Mouse (Mus musculus) left cerebral cortex, postnatal 14 days (tissue): Measurements from ENCODE around the gene Rgs12. TPM values are rescaled to one million over a fixed set of nuclear protein-coding genes. Genes with fewer than 3 reads are reported as not detected.
A peak's percentile ranks its signal among the peaks of the same experiment; 100 is the strongest.

Experiments used
- DNase-seq, 2 experiments: peaks; one replicate each; pipeline ENCODE4 v3.0.0; 2021 to 2022; ENCODE audit warnings: low spot score in 2 of 2, mixed read lengths in 1 of 2
- intact Hi-C: fragments of 180-260 bp; cut with DNase I; formaldehyde crosslinking; loops from one replicate; pipeline ENCODE4 v1.15.1; 2025
- total RNA-seq, 2 experiments: library from RNA; stranded (reverse); gene quantifications; 2 replicates each; pipeline ENCODE4 v1.2.3; 2021

Rgs12 gene
- total RNA-seq, 2 experiments from 2014 or later, result 56.0 to 65.8 TPM

DNA sequence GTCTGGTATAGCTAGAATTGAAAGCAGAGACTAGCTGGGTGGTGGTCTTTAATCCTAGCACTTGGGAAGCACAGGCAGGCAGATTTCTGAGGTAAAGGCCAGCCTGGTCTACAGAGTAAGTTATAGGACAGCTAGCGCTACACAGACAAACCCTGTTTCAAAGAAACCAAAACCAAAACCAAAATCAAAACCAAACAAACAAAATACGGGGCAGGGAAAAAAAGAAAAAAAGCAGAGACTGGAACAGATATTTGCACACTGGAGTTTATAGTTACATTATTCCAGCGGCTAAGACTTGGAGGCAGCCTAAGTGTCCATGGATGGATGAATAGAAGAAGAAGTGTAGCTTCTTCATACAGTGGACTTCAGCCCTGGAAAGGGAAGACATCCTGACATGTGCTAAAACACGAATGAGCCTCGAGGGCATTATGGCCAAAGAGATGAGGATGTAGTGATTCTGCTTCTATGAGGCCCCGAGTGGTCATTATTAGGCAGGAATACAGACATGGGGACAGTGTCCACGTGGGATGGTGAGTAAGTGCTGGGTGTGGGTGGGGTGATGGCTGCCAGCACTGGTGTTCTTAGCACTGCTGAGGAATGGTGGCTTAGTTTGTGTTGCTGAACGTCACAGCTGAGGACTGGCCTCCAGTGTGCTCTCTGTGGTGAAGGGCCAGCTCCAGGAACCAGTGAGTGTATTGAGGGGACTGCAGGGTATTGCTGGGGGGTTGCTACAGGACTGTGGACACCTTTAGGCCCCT, 24.5 kb downstream of the Rgs12 start:
- intact Hi-C loops, result no loop called here
- no peak for DNase-seq

DNA sequence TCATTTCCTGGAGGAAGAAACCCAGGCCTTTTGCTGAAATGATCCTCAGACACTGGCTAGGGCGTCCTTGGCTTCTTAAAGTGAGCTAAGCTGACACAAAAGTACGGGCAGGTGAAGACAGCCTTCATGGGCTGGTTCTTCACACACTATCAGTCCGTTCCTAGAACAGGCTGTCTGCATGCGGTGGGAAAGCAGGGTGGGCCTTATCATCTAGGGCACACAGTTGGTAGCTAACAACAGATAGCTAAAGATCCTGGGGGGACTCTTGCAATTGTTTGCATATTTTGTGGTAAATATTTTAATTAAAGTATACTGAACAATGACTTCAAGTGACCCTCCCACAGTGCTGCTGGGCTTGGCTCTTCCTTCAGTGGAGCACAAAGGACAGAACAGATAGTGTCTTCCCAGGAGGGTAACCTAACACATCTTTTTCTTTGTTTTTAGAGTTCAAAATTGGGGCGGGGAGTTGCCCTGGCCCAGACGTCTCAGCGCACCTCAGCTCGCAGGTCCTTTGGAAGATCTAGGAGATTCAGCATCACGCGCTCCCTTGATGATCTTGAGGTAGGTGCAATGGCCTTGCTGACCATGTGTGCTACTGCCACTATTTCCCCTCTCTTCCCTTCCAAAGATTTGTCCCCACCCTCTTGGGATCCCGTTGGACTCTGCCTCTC, 25.7 kb downstream of the Rgs12 start:
- intact Hi-C loops, result no loop called here
- DNase-seq, result no peak

DNA sequence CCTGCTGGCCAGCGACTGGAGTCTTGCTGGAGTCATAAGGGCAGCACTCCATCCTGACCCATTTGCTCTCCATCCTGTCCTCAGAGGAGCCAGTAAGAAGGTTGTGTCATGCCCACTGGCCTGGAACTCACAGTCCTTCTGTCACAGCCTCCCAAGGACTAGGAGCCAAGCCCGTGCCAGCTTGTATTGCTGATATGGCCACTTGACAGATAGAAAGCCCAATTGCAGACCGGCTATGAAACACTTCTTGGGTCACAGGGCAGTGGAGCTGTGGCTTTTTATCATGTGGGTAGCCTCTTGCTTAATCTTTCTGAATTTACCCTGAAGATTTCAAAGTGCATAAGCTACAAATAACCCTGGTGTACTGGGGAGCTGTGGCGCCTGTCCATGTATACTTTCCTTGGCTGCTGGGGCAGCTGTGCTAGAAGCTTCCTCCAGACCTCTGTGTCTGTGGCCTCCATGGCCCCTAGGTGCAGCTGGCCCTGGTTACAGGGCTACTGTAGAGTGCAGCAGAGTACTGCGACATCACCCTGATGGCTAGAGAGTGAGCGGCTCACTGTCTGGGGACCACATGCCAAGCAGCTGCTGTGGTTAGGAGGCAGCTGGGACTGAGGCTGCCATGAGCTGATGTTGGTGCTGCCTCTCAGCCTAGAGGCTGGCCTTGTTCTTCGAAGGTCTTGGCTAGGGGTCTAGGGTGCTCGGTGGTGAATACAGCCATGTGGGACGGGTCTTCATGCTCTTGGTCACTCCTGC, 27.5 kb downstream of the Rgs12 start:
- no peak for DNase-seq
- intact Hi-C loops, result no loop called here

DNA sequence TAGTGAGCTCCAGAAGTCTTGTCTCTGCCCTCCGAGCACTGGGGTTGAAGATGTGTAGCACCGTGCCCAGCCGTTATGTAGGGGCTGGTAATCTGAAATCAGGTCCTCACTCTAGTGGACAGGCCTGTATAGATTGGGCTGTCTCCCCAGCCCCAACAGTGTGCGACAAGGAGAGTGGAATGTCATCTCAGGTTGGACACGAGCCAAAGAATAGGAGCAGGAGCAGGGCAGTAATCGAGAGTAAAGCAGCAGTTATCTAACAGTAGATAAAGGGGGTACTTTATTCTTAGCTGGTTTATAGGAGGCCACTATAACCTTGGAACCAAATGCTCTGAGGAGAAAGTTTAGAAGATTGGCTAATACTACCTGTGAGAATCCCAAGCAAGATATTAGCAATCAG, 30.9 kb downstream of the Rgs12 start:
- no peak for DNase-seq
- intact Hi-C loops, result loop anchor here (10.0 kb wide), 1 partner anchor 65 kb away; no protein-coding TSS in a partner anchor

- intact Hi-C loops, result loop anchor here (10.0 kb wide), 1 partner anchor 67 kb away; no protein-coding TSS in a partner anchor
- DNase-seq, result no peak
These were observed 32.5 kb downstream of the Rgs12 start for GRCm38 (mm10) chr5:34981734-34982133.

- DNase-seq, result no peak
- intact Hi-C loops, result loop anchor here (10.0 kb wide), 1 partner anchor 70 kb away; no protein-coding TSS in a partner anchor
These were observed 35.7 kb downstream of the Rgs12 start for GRCm38 (mm10) chr5:34984933-34985332.

GRCm38 (mm10) chr5:34985867-34986266, 36.6 kb downstream of the Rgs12 start:
- DNase-seq, result peak; percentile 68 to 83
- intact Hi-C loops, result loop anchor here (2.0 to 10.0 kb wide), 3 partner anchors 39 to 71 kb away; no protein-coding TSS in a partner anchor

DNA sequence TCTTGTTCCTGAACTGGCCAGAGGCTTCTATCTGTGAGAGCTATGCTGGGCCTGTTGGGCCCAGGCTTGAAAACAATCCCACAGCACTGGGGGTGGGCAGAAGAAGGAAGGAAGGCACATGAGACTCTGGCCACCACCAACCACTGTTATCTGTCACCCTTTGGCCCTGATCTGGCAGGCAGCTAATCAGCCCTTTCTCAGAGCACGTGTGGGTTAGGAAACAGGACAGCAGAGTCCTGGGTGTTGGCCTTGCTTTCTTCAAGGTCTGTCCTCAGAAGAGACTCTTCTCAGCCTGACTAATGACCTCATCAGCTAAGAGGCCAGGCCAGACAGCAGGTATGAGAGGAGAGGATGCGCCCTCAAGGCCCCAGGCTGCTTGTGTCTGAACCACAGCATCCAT, 38.2 kb downstream of the Rgs12 start:
- DNase-seq, result no peak
- intact Hi-C loops, result loop anchor here (2.0 to 10.0 kb wide), 3 partner anchors 37 to 73 kb away; no protein-coding TSS in a partner anchor

DNA sequence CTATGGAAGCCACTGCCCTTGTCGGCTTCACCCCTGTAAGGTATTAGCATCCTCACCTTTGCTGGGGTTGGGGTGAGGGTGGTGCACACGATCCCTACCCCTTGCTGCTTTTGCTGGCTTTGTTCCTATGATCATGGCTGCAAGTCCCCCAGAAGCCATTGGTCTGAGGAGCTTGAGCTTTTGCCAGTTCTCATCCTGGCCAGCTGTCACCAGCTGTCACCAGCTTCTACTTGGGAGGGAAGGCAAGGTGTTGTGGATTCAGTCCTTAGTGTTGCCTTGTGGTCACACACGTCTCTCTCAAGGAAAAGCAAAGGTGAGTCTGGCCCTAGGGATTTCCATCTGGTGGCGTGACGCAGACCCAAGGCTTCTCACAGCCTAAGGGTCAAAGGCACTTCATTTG, 39.4 kb downstream of the Rgs12 start:
- DNase-seq, result no peak
- intact Hi-C loops, result loop anchor here (10.0 kb wide), 1 partner anchor 74 kb away; no protein-coding TSS in a partner anchor

DNA sequence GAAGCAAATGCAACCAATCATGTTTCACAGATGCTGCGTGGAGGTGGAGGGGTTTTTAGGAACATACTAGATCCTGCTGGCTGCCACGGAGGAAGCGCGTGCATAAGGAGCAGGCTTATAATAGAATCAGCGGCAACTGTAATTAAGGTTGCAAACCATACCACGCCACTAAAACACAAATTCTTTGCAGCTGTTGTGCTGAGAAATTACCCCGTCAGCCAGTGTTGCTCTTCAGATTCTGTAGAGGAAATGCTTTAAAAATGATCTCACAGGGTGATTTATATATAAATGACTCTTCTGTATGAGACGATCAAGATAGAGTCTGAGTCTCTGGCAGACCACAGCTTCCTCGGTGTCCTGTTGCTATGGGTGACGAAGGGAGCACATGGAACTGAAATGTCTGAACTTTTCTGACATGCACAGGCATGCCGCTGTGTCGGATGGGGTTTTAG, 40.1 kb downstream of the Rgs12 start:
- intact Hi-C loops, result loop anchor here (10.0 kb wide), 1 partner anchor 75 kb away; no protein-coding TSS in a partner anchor
- DNase-seq, result peak; percentile 70 to 81

DNA sequence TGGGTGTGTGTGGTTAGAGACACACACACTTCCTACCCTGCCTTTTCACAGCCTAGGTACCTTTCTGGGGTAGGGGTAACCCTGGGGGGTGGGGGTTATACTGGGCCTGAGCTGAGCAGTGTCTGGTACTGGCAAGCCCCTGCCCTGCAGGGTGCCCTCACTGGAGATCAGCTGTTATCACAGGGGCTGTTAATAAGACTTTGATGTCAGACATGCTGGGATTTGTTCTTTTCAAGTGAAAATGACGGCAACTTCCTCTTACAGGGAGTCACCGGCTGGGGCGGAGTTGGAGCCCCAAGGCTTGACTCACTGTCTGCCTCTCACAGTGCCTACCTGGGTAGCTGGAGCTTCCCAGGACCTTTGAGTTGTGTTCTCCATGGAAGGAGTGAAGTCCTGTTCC, 49.5 kb downstream of the Rgs12 start:
- no peak for DNase-seq
- intact Hi-C loops, result no loop called here

DNA sequence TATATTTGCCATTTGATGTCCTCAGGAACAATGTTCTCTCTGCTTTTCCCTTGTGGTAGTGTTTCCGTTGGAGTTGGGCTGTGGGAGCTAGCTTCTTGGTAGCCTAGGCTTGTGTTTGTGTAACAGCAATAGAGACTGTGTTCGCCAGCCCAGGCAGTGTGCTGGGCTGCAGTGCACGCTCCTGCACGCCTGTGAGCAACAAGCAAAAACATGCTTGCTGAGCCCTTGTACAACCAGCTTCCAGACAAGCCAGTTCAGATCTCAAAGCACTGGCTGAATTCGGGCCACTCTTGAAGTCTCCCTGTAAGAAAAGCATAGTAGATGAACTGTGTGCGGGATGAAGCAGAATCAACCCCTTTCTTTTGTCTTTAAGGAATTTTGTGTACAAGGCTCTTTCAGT, 50.0 kb downstream of the Rgs12 start:
- intact Hi-C loops, result no loop called here
- DNase-seq, result no peak

DNA sequence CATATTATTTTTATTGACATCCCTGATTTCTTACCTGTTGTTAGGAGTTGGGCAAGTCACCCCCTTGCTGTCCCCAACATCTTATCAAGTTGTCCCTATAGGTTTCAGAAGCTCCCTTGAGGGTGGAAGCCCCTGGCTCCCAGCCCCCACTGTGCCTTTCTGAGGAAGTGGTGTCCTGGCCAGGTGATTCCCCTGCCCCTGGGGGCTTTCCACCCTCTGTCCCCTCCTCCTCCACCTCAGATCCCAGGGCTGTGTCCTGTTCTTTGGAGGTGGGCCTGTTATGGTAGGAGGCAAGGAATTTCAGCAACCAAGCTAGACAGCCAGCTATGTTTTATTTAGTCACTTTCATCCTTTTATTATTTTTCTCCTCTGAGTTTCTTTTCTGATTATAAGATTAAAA, 51.1 kb downstream of the Rgs12 start:
- intact Hi-C loops, result no loop called here
- DNase-seq, result no peak

- no peak for DNase-seq
- intact Hi-C loops, result no loop called here
These were observed 51.9 kb downstream of the Rgs12 start for GRCm38 (mm10) chr5:35001144-35001543.

GRCm38 (mm10) chr5:35003611-35004162, 54.4 kb downstream of the Rgs12 start:
- no peak for DNase-seq
- intact Hi-C loops, result no loop called here

- DNase-seq, result no peak
- intact Hi-C loops, result no loop called here
These were observed 55.5 kb downstream of the Rgs12 start for GRCm38 (mm10) chr5:35004769-35005168.

- intact Hi-C loops, result no loop called here
- no peak for DNase-seq
These were observed 56.4 kb downstream of the Rgs12 start for GRCm38 (mm10) chr5:35005659-35006058.

GRCm38 (mm10) chr5:35006599-35006998, 57.4 kb downstream of the Rgs12 start:
- intact Hi-C loops, result no loop called here
- no peak for DNase-seq

- DNase-seq, result no peak
- intact Hi-C loops, result no loop called here
These were observed 59.9 kb downstream of the Rgs12 start for GRCm38 (mm10) chr5:35009163-35009562.

- no peak for DNase-seq
- intact Hi-C loops, result no loop called here
These were observed 61.4 kb downstream of the Rgs12 start for GRCm38 (mm10) chr5:35010656-35011055.
